Mouse (Mus musculus): Measurements from ENCODE around the gene Med25.

DNA sequence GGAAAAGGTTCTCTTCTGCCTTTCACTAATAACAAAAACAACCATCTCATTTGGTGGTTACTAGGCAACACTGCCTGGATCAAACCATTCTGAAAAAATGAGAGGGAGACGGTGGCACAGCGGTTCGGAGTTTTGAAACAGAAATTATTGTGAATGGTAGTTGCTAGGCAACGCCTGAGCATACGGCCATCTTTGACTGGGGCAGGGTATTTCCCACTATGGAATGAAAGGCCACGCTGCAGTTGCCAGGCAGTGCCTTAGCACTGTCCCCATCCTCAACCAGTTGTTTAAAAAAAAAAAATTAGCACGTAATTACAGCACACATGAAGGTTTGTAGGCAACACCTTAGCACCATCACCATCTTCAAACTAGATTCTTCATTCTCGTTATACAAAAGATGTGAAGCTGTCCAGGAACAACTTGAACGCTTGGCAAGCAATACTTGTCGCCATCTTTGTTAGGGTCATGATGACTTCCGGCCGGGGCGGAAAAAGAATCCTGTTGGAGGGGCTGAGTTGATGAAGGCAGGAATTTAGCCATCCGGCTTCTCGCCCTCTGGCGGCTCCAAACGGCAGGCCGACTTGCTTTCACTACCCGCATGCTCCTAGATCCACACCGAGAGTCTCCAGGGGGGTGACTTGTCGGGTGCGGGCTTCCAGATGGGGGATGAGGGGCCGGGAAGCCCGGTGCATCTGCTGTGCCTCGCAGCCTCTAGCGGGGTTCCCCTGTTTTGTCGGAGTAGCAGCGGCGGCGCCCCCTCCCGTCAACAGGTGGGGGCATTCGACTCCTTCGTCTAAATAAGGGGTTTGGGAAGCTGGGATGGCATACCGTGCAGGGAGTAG is 3.3 kb upstream of the Med25 start, which contains the start of gene Fuz:
- TF ChIP-seq CTCF (IDR thresholded peaks at IDR 0.05; ENCODE audit: low read depth) (peak; percentile 76), EP300 (optimal IDR thresholded peaks at IDR 0.05) (peak; percentile 81)
